Mouse (Mus musculus): ENCODE results near the gene Slf1. TPM values are rescaled to one million over a fixed set of nuclear protein-coding genes. Genes with fewer than 3 reads are reported as not detected.

Slf1 gene
- total RNA-seq (2023): 10 to 100 TPM; 21.7 to 32.5 TPM

GRCm38 (mm10) chr13:77134931-77135620 is at the start of gene Slf1, which contains the start of gene 2210408I21Rik:
Gene Slf1 (minus strand): TSS chr13:77135473.
Gene 2210408I21Rik (plus strand): TSS chr13:77135540.

Other genes with a start within 250 kb of the Slf1 start
- 1 to 10 TPM; 3.0 to 4.7 TPM for gene 2210408I21Rik, start 67 bp upstream of the Slf1 start, total RNA-seq (2023)

Measured in B cell, adult 67 days (primary cell).